In the genomic region with DNA sequence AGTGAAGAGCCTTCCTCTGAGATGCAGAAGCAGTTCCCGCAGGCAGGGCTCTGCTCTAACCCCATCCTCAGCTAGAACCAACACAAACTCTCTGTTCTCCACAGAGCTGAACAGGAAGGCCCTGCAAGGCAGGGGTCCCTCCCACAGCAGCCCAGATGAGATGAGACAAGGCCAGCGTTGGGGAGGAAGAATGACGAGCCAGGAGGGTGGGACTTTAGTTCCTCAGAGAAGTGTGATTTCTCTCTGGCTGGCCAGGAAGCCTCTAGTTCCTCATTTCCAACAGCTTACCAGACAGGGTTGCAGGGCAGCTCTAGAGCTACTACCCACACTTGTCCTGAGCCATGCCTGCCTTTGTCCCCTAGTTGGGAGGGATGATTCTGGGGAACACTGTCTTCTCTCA, we compare ENCODE assay signal across 8 mouse cellular contexts. TPM values are rescaled to one million over a fixed set of nuclear protein-coding genes. Genes with fewer than 3 reads are reported as not detected.
A peak's percentile ranks its signal among the peaks of the same experiment; 100 is the strongest.
DNase-seq lines count a peak whose midpoint lies in the region; ATAC-seq and TF ChIP-seq lines count a peak whose summit lies in the region.

No protein-coding gene starts in this region.

- no peak for TF ChIP-seq CTCF in G1E (IDR thresholded peaks at IDR 0.05; ENCODE audit: low read depth, low read length)
- TF ChIP-seq CTCF in left cerebral cortex, adult 2 months (IDR thresholded peaks at IDR 0.05): no peak

- DNase-seq in adrenal gland, postnatal 10 days: peak; percentile 48
- DNase-seq in adrenal gland, postnatal 4 days (ENCODE audit: low spot score in 2 of 2): no peak
- DNase-seq in G1E (ENCODE audit: low spot score): peak; percentile 12
- DNase-seq in skeletal muscle tissue, adult 2 months (ENCODE audit: low read depth, low spot score): peak; percentile 53
- no peak for DNase-seq in forebrain, embryonic 14.5 days (ENCODE audit: low spot score)
- no peak for DNase-seq in left cerebral cortex, adult 2 months (ENCODE audit: extremely low spot score in 1 of 2, low spot score in 2 of 2)

- H3K9ac ChIP-seq in heart, embryonic 14.5 days (ENCODE audit: low read length): no peak overlapping the region
- no peak overlapping the region for H3K9ac ChIP-seq in liver, embryonic 12.5 days
- H3K9ac ChIP-seq in forebrain, embryonic 14.5 days (ENCODE audit: low read length): no peak overlapping the region

- H3K4me3 ChIP-seq in G1E (ENCODE audit: low read depth, low read length): no peak overlapping the region
- no peak overlapping the region for H3K4me3 ChIP-seq in heart, embryonic 14.5 days (ENCODE audit: control insufficient read depth in 1 of 2, insufficient read depth in 1 of 2, low read depth in 1 of 2, low read length in 2 of 2)
- no peak overlapping the region for H3K4me3 ChIP-seq in liver, embryonic 12.5 days
- H3K4me3 ChIP-seq in forebrain, embryonic 14.5 days (ENCODE audit: low read depth, low read length): no peak overlapping the region
- no peak overlapping the region for H3K4me3 ChIP-seq in left cerebral cortex, adult 2 months

- peak overlapping the region; percentile 62 to 69 for H3K27ac ChIP-seq in heart, embryonic 14.5 days (replicated peaks in 1 of 2; ENCODE audit: control insufficient read depth in 1 of 2, insufficient read depth in 1 of 2, low read depth in 2 of 2, low read length in 2 of 2)
- peak overlapping the region; percentile 30; the same call in 1 of the 2 replicates for H3K27ac ChIP-seq in liver, embryonic 12.5 days
- no peak overlapping the region for H3K27ac ChIP-seq in forebrain, embryonic 14.5 days (ENCODE audit: low read depth, low read length)
- no peak overlapping the region for H3K27ac ChIP-seq in left cerebral cortex, adult 2 months

- no peaks in the 10 kb centered on the region for H3K36me3 ChIP-seq in G1E (replicated peaks)
- H3K36me3 ChIP-seq in heart, embryonic 14.5 days (ENCODE audit: control insufficient read depth, insufficient read depth, low read length): peaks cover 14% of the 10 kb centered on the region; the same call in 1 of the 2 replicates
- H3K36me3 ChIP-seq in liver, embryonic 12.5 days: peaks cover 25% of the 10 kb centered on the region
- H3K36me3 ChIP-seq in forebrain, embryonic 14.5 days (ENCODE audit: control insufficient read depth, insufficient read depth, low read length): no peaks in the 10 kb centered on the region

- 26% methylated on average over 3 of the region's 3 CpGs for WGBS in heart, embryonic 14.5 days
- WGBS in liver, embryonic 12.5 days (ENCODE audit: insufficient replicate concordance): 8% methylated on average over 3 of the region's 3 CpGs
- 64% methylated on average over 3 of the region's 3 CpGs for WGBS in forebrain, embryonic 14.5 days

- peaks cover 13% of the 10 kb centered on the region for H3K4me1 ChIP-seq in G1E (ENCODE audit: insufficient read depth, low read depth, low read length)
- peaks cover 8 to 16% of the 10 kb centered on the region in 2 experiments; a peak in 3 of 4 replicates for H3K4me1 ChIP-seq in heart, embryonic 14.5 days (ENCODE audit: control insufficient read depth in 2 of 2, insufficient read depth in 2 of 2, low read length in 2 of 2)
- H3K4me1 ChIP-seq in liver, embryonic 12.5 days: peaks cover 44% of the 10 kb centered on the region
- H3K4me1 ChIP-seq in forebrain, embryonic 14.5 days (ENCODE audit: control insufficient read depth, insufficient read depth, low read length): 0 out of 2 replicates have a peak, but pooled peaks cover 5% of the 10 kb centered on the region

- peak; percentile 86 for ATAC-seq in G1E (ENCODE audit: extremely low read depth, insufficient number of reproducible peaks, low FRiP score, poor library complexity, severe bottlenecking)
- ATAC-seq in heart, embryonic 14.5 days (ENCODE audit: insufficient number of reproducible peaks, insufficient read depth, low FRiP score, low read depth): peak; percentile 32; the same call in 1 of the 2 replicates
- peak; percentile 51; the same call in 1 of the 2 replicates for ATAC-seq in liver, embryonic 12.5 days
- ATAC-seq in forebrain, embryonic 14.5 days: no peak

- intact Hi-C loops in left cerebral cortex, adult 2 months (cut with DNase I): no loop called here

- H3K27me3 ChIP-seq in G1E (ENCODE audit: insufficient read depth, low read length): no peaks in the 10 kb centered on the region
- no peaks in the 10 kb centered on the region for H3K27me3 ChIP-seq in heart, embryonic 14.5 days (ENCODE audit: control insufficient read depth, insufficient read depth, low read length)
- no peaks in the 10 kb centered on the region for H3K27me3 ChIP-seq in liver, embryonic 12.5 days (replicated peaks)
- H3K27me3 ChIP-seq in forebrain, embryonic 14.5 days (replicated peaks; ENCODE audit: control insufficient read depth, insufficient read depth, low read length): no peaks in the 10 kb centered on the region

- peaks cover 19% of the 10 kb centered on the region for H3K9me3 ChIP-seq in G1E (replicated peaks)
- peaks cover 20% of the 10 kb centered on the region for H3K9me3 ChIP-seq in heart, embryonic 14.5 days (ENCODE audit: control insufficient read depth, low read length)
- peaks cover 17% of the 10 kb centered on the region for H3K9me3 ChIP-seq in liver, embryonic 12.5 days (replicated peaks)
- H3K9me3 ChIP-seq in forebrain, embryonic 14.5 days (replicated peaks; ENCODE audit: control insufficient read depth, low read length): no peaks in the 10 kb centered on the region

- no peak overlapping the region for H3K4me2 ChIP-seq in heart, embryonic 14.5 days (ENCODE audit: low read length)
- no peak overlapping the region for H3K4me2 ChIP-seq in liver, embryonic 12.5 days
- no peak overlapping the region for H3K4me2 ChIP-seq in forebrain, embryonic 14.5 days (ENCODE audit: low read length)

RNA-seq across cellular contexts. Expression of a gene that starts 14.0 kb away (rescaled TPM):
- 10 to 100 TPM in 1 of 2 experiments, 1 to 10 TPM in 1; 8.4 to 10.6 TPM for total RNA-seq in adrenal gland, postnatal 10 days (2021)
- 10 to 100 TPM; 10.7 to 10.8 TPM for total RNA-seq in adrenal gland, postnatal 4 days (2021)
- total RNA-seq in G1E (2014; fragmentation: Nextera tagmentation): 3.5 and 6.8 TPM in 2 replicates
- 3.5 and 4.7 TPM in 2 replicates for total RNA-seq in G1E (2017)
- 1.1 and 1.6 TPM in 2 replicates for polyA plus RNA-seq in G1E (2012)
- 11.0 and 16.9 TPM in 2 replicates for polyA plus RNA-seq in heart, embryonic 14.5 days (2014; fragmentation: Nextera tagmentation; extraction: Ambion mirVana)
- 9.9 and 11.2 TPM in 2 replicates for polyA plus RNA-seq in liver, embryonic 12.5 days (2016; fragmentation: Nextera tagmentation; extraction: Ambion mirVana)
- 2.5 and 3.3 TPM in 2 replicates for polyA plus RNA-seq in forebrain, embryonic 14.5 days (2014; fragmentation: Nextera tagmentation; extraction: Ambion mirVana)
- total RNA-seq in left cerebral cortex, adult 2 months (2021): 1 to 10 TPM; 4.5 to 7.6 TPM

RNA-seq across cellular contexts. Expression of a gene that starts 59.5 kb away (rescaled TPM):
- total RNA-seq in adrenal gland, postnatal 10 days (2021): 10 to 100 TPM; 28.8 to 42.4 TPM
- 10 to 100 TPM; 50.1 to 50.4 TPM for total RNA-seq in adrenal gland, postnatal 4 days (2021)
- total RNA-seq in G1E (2014; fragmentation: Nextera tagmentation) (73.9 and 74.8 TPM in 2 replicates), G1E (2017) (39.4 and 41.1 TPM in 2 replicates)
- polyA plus RNA-seq in G1E (2012): 22.7 and 24.2 TPM in 2 replicates
- 39.3 and 40.0 TPM in 2 replicates for polyA plus RNA-seq in heart, embryonic 14.5 days (2014; fragmentation: Nextera tagmentation; extraction: Ambion mirVana)
- polyA plus RNA-seq in liver, embryonic 12.5 days (2016; fragmentation: Nextera tagmentation; extraction: Ambion mirVana): 10.8 and 11.8 TPM in 2 replicates
- 20.1 and 25.1 TPM in 2 replicates for polyA plus RNA-seq in forebrain, embryonic 14.5 days (2014; fragmentation: Nextera tagmentation; extraction: Ambion mirVana)
- total RNA-seq in left cerebral cortex, adult 2 months (2021): 10 to 100 TPM; 31.8 to 37.4 TPM

Comparison
In these comparisons a context has a peak if more than half of its experiments do, and no peak if none do; other contexts are left out.
1. DNase-seq: peak in adrenal gland, postnatal 10 days (single experiment), G1E (single experiment) and skeletal muscle tissue, adult 2 months (single experiment); none in adrenal gland, postnatal 4 days (0 of 2), forebrain, embryonic 14.5 days (single experiment) and left cerebral cortex, adult 2 months (0 of 2).
2. H3K27ac ChIP-seq: peak in heart, embryonic 14.5 days (2 of 2) and liver, embryonic 12.5 days (single experiment); none in forebrain, embryonic 14.5 days (single experiment) and left cerebral cortex, adult 2 months (single experiment).